Mouse (Mus musculus): ENCODE measurements around the gene Smim13. TPM values are rescaled to one million over a fixed set of nuclear protein-coding genes. Genes with fewer than 3 reads are reported as not detected.
A peak's percentile ranks its signal among the peaks of the same experiment; 100 is the strongest.

Gene Smim13
- total and polyA plus RNA-seq, 3 experiments, result 6.2 to 11.0 (median 9.7) TPM

- no peak for DNase-seq
Observed at GRCm38 (mm10) chr13:41291466-41291974, 41.9 kb downstream of the Smim13 start.

- DNase-seq, result no peak
Observed at GRCm38 (mm10) chr13:41293595-41293994, 44.0 kb downstream of the Smim13 start.

GRCm38 (mm10) chr13:41295886-41296285, 46.2 kb downstream of the Smim13 start:
- DNase-seq, result no peak

- DNase-seq, result no peak
Observed at GRCm38 (mm10) chr13:41296396-41296795, 46.8 kb downstream of the Smim13 start.

- DNase-seq, result no peak
Observed at GRCm38 (mm10) chr13:41298533-41298932, 48.9 kb downstream of the Smim13 start.

GRCm38 (mm10) chr13:41298996-41299395, 49.4 kb downstream of the Smim13 start:
- no peak for DNase-seq

GRCm38 (mm10) chr13:41300037-41300436, 50.4 kb downstream of the Smim13 start:
- no peak for DNase-seq

GRCm38 (mm10) chr13:41302716-41303115, 53.1 kb downstream of the Smim13 start:
- DNase-seq, result peak; percentile 80

- no peak for DNase-seq
Observed at GRCm38 (mm10) chr13:41320749-41321148, 71.1 kb downstream of the Smim13 start.

- DNase-seq, result no peak
Observed at GRCm38 (mm10) chr13:41321433-41321832, 71.8 kb downstream of the Smim13 start.

- DNase-seq, result no peak
Observed at GRCm38 (mm10) chr13:41324631-41325030, 75.0 kb downstream of the Smim13 start.

- no peak for DNase-seq
Observed at GRCm38 (mm10) chr13:41325346-41325745, 75.7 kb downstream of the Smim13 start.

GRCm38 (mm10) chr13:41326134-41326533, 76.5 kb downstream of the Smim13 start:
- DNase-seq, result no peak

Other genes starting within 250 kb of the Smim13 start
- 10 to 100 TPM; 50.1 to 61.7 TPM for gene Pak1ip1, start 248.8 kb upstream of the Smim13 start, total RNA-seq (2021)
- gene Pak1ip1, start 248.8 kb upstream of the Smim13 start, polyA plus RNA-seq (2012; rRNA removed), result 78.6 and 87.0 TPM in 2 replicates
- 100 to 1,000 TPM; 126 to 176 TPM for gene Tmem14c, start 233.6 kb upstream of the Smim13 start, total RNA-seq (2021)
- gene Tmem14c, start 233.6 kb upstream of the Smim13 start, polyA plus RNA-seq (2012; rRNA removed), result 77.8 and 84.7 TPM in 2 replicates
- under 1 TPM; 0.14 TPM for gene Mak, start 170.1 kb upstream of the Smim13 start, total RNA-seq (2021)
- 0.02 TPM in 1 of 2 replicates, not detected in the other for gene Mak, start 170.1 kb upstream of the Smim13 start, polyA plus RNA-seq (2012; rRNA removed)
- gene Gcm2, start 138.8 kb upstream of the Smim13 start, total RNA-seq (2021), result not detected
- not detected in 2 replicates for gene Gcm2, start 138.8 kb upstream of the Smim13 start, polyA plus RNA-seq (2012; rRNA removed)
- gene Sycp2l, start 135.5 kb upstream of the Smim13 start, total RNA-seq (2021), result not detected
- not detected in 2 replicates for gene Sycp2l, start 135.5 kb upstream of the Smim13 start, polyA plus RNA-seq (2012; rRNA removed)
- gene Elovl2, start 29.4 kb upstream of the Smim13 start, total RNA-seq (2021), result 1 to 10 TPM in 1 of 2 experiments, under 1 TPM in 1; 0.35 to 1.2 TPM
- 0.04 and 0.07 TPM in 2 replicates for gene Elovl2, start 29.4 kb upstream of the Smim13 start, polyA plus RNA-seq (2012; rRNA removed)
- not detected for gene Gm17364, start 24.1 kb downstream of the Smim13 start, total RNA-seq (2021)
- gene Gm17364, start 24.1 kb downstream of the Smim13 start, polyA plus RNA-seq (2012; rRNA removed), result not detected in 2 replicates
- gene Nedd9, start 237.5 kb downstream of the Smim13 start, total RNA-seq (2021), result 10 to 100 TPM; 23.6 to 31.4 TPM
- 5.5 and 8.7 TPM in 2 replicates for gene Nedd9, start 237.5 kb downstream of the Smim13 start, polyA plus RNA-seq (2012; rRNA removed)